Mouse (Mus musculus): ENCODE measurements around the gene Plcl2.

GRCm38 (mm10) chr17:50487058-50487618 lies 22.1 kb upstream of the Plcl2 start:
- TF ChIP-seq CTCF (IDR thresholded peaks at IDR 0.05; ENCODE audit: extremely low read depth, insufficient read depth, insufficient read length, insufficient replicate concordance): no peak
- no peak for TF ChIP-seq POLR2A (IDR thresholded peaks at IDR 0.05; ENCODE audit: low read depth, low read length)

All from spleen, adult 2 months (tissue).